Mouse (Mus musculus) forebrain, embryonic 11.5 days (tissue): ENCODE results near the gene Casp2. TPM values are rescaled to one million over a fixed set of nuclear protein-coding genes. Genes with fewer than 3 reads are reported as not detected.

Experiments
- ATAC-seq: fragments of 200-750 bp; cut with Nextera tagmentation; replicated peaks from 2 replicates; pipeline ENCODE4 v1.8.0; 2017; ENCODE audit warnings: moderate TSS enrichment; ENCODE audit not compliant: low FRiP score
- DNase-seq: peaks from one replicate; pipeline ENCODE4 v3.0.0-alpha.2; 2017; ENCODE audit warnings: low spot score
- H3K27ac ChIP-seq: fragments of 300-500 bp; sonication (generic); 2 replicates; pipeline ENCODE4 v1.5.1; 2014; ENCODE audit warnings: low read depth, low read length
- H3K27me3 ChIP-seq: fragments of 300-500 bp; sonication (generic); 2 replicates; pipeline ENCODE4 v1.6.1; 2014; ENCODE audit warnings: mild to moderate bottlenecking, low read length, mixed read lengths; ENCODE audit not compliant: control insufficient read depth, insufficient read depth
- H3K36me3 ChIP-seq: fragments of 300-500 bp; sonication (generic); 2 replicates; pipeline ENCODE4 v1.6.1; 2014; ENCODE audit warnings: mild to moderate bottlenecking, low read length, moderate library complexity, mixed read lengths; ENCODE audit not compliant: control insufficient read depth, insufficient read depth
- H3K4me1 ChIP-seq: fragments of 300-500 bp; sonication (generic); replicated peaks from 2 replicates; pipeline ENCODE4 v1.6.1; 2014; ENCODE audit warnings: low read length, mixed read lengths; ENCODE audit not compliant: control insufficient read depth, insufficient read depth
- H3K4me2 ChIP-seq: fragments of 300-500 bp; sonication (generic); 2 replicates; pipeline ENCODE4 v1.6.1; 2014; ENCODE audit warnings: low read depth, mild to moderate bottlenecking, low read length, moderate library complexity, mixed read lengths; ENCODE audit not compliant: severe bottlenecking
- H3K4me3 ChIP-seq: fragments of 300-500 bp; sonication (generic); 2 replicates; pipeline ENCODE4 v1.5.1; 2014; ENCODE audit warnings: low read depth, low read length
- H3K9ac ChIP-seq: fragments of 300-500 bp; sonication (generic); 2 replicates; pipeline ENCODE4 v1.6.1; 2014; ENCODE audit warnings: low read length
- H3K9me3 ChIP-seq: fragments of 300-500 bp; sonication (generic); 2 replicates; pipeline ENCODE4 v1.6.1; 2016; ENCODE audit warnings: low read length, mixed read lengths; ENCODE audit not compliant: control insufficient read depth
- WGBS: fragments of 180-500 bp; shearing (Covaris S2); extraction: QIAGEN DNeasy Blood & Tissue Kit; methylation state at CpG from one replicate; pipeline ENCODE4 v1.1.7; 2014; 5-methylcytosine and 5-hydroxymethylcytosine counted together
- polyA plus RNA-seq: library from polyadenylated mRNA; unstranded; fragments of >200 nt; fragmentation: Nextera tagmentation; extraction: Ambion mirVana; gene quantifications from 2 replicates; pipeline ENCODE4 v1.2.1, GENCODE M21; 2014

The Casp2 gene
- polyA plus RNA-seq, 1 experiment from 2014 or later = 77.5 TPM

- Histone ChIP-seq H3K9ac (peak within 1 kb of the TSS; percentile 21; the same call in 1 of the 2 replicates), H3K4me3 (no peak within 1 kb of the TSS), H3K36me3 (no peaks in the 10 kb centered on the region), H3K4me2 (peak within 1 kb of the TSS; percentile 28), H3K27ac (no peak within 1 kb of the TSS), H3K27me3 (no peaks in the 10 kb centered on the region), H3K4me1 (no peaks in the 10 kb centered on the region), H3K9me3 (no peaks in the 10 kb centered on the region)
- DNase-seq (no peak), ATAC-seq (no peak)
- WGBS = 20% methylated on average over 20 of the region's 20 CpGs
These were observed 3.1 kb upstream of the Casp2 start, which contains the start of gene Tmem139 for GRCm38 (mm10) chr6:42261524-42262170. Tmem139 (plus strand) TSS chr6:42261970.

DNA sequence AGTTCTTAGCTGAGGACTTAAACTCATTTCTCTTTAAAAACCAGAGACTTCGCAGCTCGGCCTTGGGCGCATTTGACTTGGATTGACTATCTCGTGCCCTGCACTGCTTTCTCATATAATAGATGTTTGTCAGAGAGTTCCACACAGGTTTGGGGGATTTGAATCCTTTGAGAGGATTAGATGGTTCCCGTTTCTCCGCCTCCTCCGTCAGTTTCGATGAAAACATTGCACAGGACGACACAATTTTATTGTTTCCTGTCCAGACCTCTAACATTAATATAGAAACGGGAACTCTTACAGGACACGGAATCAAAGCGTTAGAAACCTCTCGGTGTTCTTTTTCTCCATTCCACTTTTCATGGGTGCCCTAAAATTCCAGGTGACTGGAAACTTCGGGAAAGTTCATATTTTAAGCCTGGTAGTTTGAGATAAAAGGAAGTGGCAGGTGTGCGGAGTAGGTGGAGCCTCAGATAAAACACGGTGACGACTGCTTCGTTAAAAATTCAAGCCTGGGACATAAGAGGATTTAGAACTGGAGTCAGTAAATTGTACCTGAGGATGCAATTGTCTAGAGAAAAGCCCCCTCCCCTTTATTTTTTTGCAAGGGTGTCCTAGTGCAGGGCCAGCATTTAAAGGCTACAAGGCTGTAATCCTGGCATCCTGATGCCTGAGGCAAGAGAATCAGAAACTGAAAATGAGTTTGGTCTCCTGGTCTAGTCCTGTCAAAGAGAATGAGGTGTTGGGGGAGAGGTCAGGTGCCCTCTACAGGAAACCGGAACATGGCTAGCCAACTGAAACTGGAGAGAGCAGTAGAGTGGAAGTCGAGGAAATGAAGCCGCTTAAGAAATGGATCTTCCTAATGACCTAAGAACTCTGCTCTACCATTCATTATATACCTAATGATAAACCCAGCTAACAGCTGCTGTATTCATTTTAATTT is 876 bp downstream of the Casp2 start:
- Histone ChIP-seq H3K4me1 (no peaks in the 10 kb centered on the region), H3K4me2 (peak overlapping the region; percentile 75), H3K4me3 (peak overlapping the region; percentile 84), H3K27me3 (no peaks in the 10 kb centered on the region), H3K27ac (peak overlapping the region; percentile 71), H3K9ac (peak overlapping the region; percentile 98), H3K9me3 (no peaks in the 10 kb centered on the region), H3K36me3 (peaks cover 14% of the 10 kb centered on the region; the same call in 1 of the 2 replicates)
- ATAC-seq (peak; percentile 1; the same call in 1 of the 2 replicates), DNase-seq (no peak)
- WGBS = under 1% methylated on average over 21 of the region's 21 CpGs

- Histone ChIP-seq H3K4me2 (no peak overlapping the region), H3K4me1 (no peaks in the 10 kb centered on the region), H3K9ac (no peak overlapping the region), H3K36me3 (peaks cover 27% of the 10 kb centered on the region), H3K27ac (no peak overlapping the region), H3K27me3 (no peaks in the 10 kb centered on the region), H3K9me3 (no peaks in the 10 kb centered on the region), H3K4me3 (no peak overlapping the region)
- DNase-seq (no peak), ATAC-seq (no peak)
These were observed 6.0 kb downstream of the Casp2 start for GRCm38 (mm10) chr6:42270817-42271216.

DNA sequence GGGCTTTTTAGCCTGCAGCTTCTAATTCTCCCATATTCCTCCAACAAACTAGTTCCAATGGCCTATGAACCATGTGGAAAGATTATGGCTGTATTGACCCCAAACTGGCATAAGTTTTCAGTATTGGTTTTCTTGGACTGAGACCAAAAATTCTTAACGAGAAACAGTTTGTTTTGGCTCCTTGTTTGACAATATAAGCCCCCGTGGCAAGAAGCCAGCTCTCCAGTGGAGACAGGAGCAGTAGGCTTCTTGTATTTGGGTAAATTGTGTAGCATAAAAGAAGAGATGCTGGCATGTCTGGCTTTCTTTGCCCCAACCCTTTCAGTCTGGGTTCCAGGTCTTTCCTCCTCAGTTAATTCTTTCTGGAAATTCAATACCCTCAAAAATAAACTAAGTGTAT is 11.4 kb downstream of the Casp2 start:
- Histone ChIP-seq H3K4me2 (no peak overlapping the region), H3K27ac (no peak overlapping the region), H3K9ac (no peak overlapping the region), H3K4me3 (no peak overlapping the region), H3K9me3 (no peaks in the 10 kb centered on the region), H3K36me3 (peaks cover 25% of the 10 kb centered on the region), H3K27me3 (no peaks in the 10 kb centered on the region), H3K4me1 (no peaks in the 10 kb centered on the region)
- DNase-seq (no peak), ATAC-seq (no peak)
- 75% methylated on average over 2 of the region's 2 CpGs for WGBS

GRCm38 (mm10) chr6:42282865-42283528 is 18.2 kb downstream of the Casp2 start:
- H3K4me2 ChIP-seq = no peak overlapping the region
- no peak overlapping the region for H3K4me3 ChIP-seq
- H3K4me1 ChIP-seq = no peaks in the 10 kb centered on the region
- WGBS = 81% methylated on average over 5 of the region's 5 CpGs
- H3K27me3 ChIP-seq = no peaks in the 10 kb centered on the region
- no peaks in the 10 kb centered on the region for H3K9me3 ChIP-seq
- DNase-seq = no peak
- no peak overlapping the region for H3K27ac ChIP-seq
- ATAC-seq = peak; percentile 16; the same call in 1 of the 2 replicates
- H3K9ac ChIP-seq = no peak overlapping the region
- peaks cover 12% of the 10 kb centered on the region for H3K36me3 ChIP-seq

GRCm38 (mm10) chr6:42286448-42286847 is 21.7 kb downstream of the Casp2 start, which contains the start of gene Clcn1:
Clcn1 (plus strand) TSS chr6:42286685.
- Histone ChIP-seq H3K4me3 (no peak within 1 kb of the TSS), H3K9me3 (no peaks in the 10 kb centered on the region), H3K36me3 (peaks cover 2% of the 10 kb centered on the region; the same call in 1 of the 2 replicates), H3K9ac (no peak within 1 kb of the TSS), H3K4me2 (no peak within 1 kb of the TSS), H3K27me3 (no peaks in the 10 kb centered on the region), H3K4me1 (no peaks in the 10 kb centered on the region), H3K27ac (no peak within 1 kb of the TSS)
- WGBS = 87% methylated on average over 4 of the region's 5 CpGs
- DNase-seq = no peak
- ATAC-seq = no peak

GRCm38 (mm10) chr6:42287562-42287961 is 22.8 kb downstream of the Casp2 start:
- no peaks in the 10 kb centered on the region for H3K4me1 ChIP-seq
- H3K4me2 ChIP-seq = no peak overlapping the region
- H3K9ac ChIP-seq = no peak overlapping the region
- H3K9me3 ChIP-seq = no peaks in the 10 kb centered on the region
- no peaks in the 10 kb centered on the region for H3K27me3 ChIP-seq
- ATAC-seq (no peak), DNase-seq (no peak)
- H3K27ac ChIP-seq = no peak overlapping the region
- H3K36me3 ChIP-seq = peaks cover 2% of the 10 kb centered on the region; the same call in 1 of the 2 replicates
- H3K4me3 ChIP-seq = no peak overlapping the region

- Histone ChIP-seq H3K27me3 (no peaks in the 10 kb centered on the region), H3K4me3 (no peak overlapping the region), H3K4me1 (no peaks in the 10 kb centered on the region), H3K4me2 (no peak overlapping the region), H3K9ac (no peak overlapping the region), H3K27ac (no peak overlapping the region), H3K9me3 (no peaks in the 10 kb centered on the region), H3K36me3 (no peaks in the 10 kb centered on the region; the same call in 1 of the 2 replicates)
- ATAC-seq (no peak), DNase-seq (no peak)
- WGBS = 96% methylated on average over 6 of the region's 6 CpGs
These were observed 28.5 kb downstream of the Casp2 start for GRCm38 (mm10) chr6:42293327-42293726.
